Mouse (Mus musculus) spleen, adult 2 months (tissue): ENCODE results near the gene Smyd3. TPM values are rescaled to one million over a fixed set of nuclear protein-coding genes. Genes with fewer than 3 reads are reported as not detected.

Experiments
- DNase-seq, 2 experiments: peaks; one replicate each; pipeline versions ENCODE4 v3.0.0 to v3.0.0-alpha.2; 2012 to 2021; ENCODE audit warnings: low spot score in 2 of 2, low read depth in 1 of 2
- H3K27ac ChIP-seq: fragments of 200-500 bp; 2 replicates; pipeline ENCODE4 v1.5.1; 2012; ENCODE audit warnings: low read length, inconsistent platforms; ENCODE audit not compliant: insufficient read depth
- H3K27me3 ChIP-seq: fragments of 200-500 bp; 2 replicates; pipeline ENCODE4 v1.6.1; 2012; ENCODE audit warnings: mild to moderate bottlenecking, moderate library complexity, low read length, inconsistent platforms; ENCODE audit not compliant: control insufficient read depth, insufficient read depth
- H3K36me3 ChIP-seq: fragments of 200-500 bp; 2 replicates; pipeline ENCODE4 v1.6.1; 2012; ENCODE audit warnings: mild to moderate bottlenecking, low read length, inconsistent platforms; ENCODE audit not compliant: control insufficient read depth, insufficient read depth
- H3K4me1 ChIP-seq: fragments of 200-500 bp; 2 replicates; pipeline ENCODE4 v1.6.1; 2011; ENCODE audit warnings: inconsistent platforms; ENCODE audit not compliant: control insufficient read depth, insufficient read depth, insufficient read length
- H3K4me3 ChIP-seq: fragments of 200-500 bp; 2 replicates; pipeline ENCODE4 v1.5.1; 2011; ENCODE audit warnings: mild to moderate bottlenecking, inconsistent platforms; ENCODE audit not compliant: insufficient read depth, insufficient read length; ENCODE audit errors: extremely low read depth
- CTCF ChIP-seq: fragments of 200-500 bp; IDR thresholded peaks from 2 replicates; pipeline ENCODE4 v1.5.1; 2011; ENCODE audit warnings: mild to moderate bottlenecking, inconsistent platforms; ENCODE audit not compliant: insufficient read depth, insufficient read length, insufficient replicate concordance; ENCODE audit errors: extremely low read depth
- POLR2A ChIP-seq: fragments of 200-500 bp; IDR thresholded peaks from 2 replicates; pipeline ENCODE4 v1.6.1; 2011; ENCODE audit warnings: low read depth, low read length, inconsistent platforms
- WGBS: fragments of 180-500 bp; shearing (Covaris S2); methylation state at CpG from one replicate; pipeline ENCODE4 v1.1.7; 2018; 5-methylcytosine and 5-hydroxymethylcytosine counted together
- polyA plus RNA-seq: library from polyadenylated mRNA; depleted of rRNA; stranded (reverse); fragments of >200 nt; gene quantifications from 2 replicates; pipeline ENCODE4 v1.2.3, GENCODE M21; 2012

Smyd3 gene
- polyA plus RNA-seq, 1 experiment: 3.6 TPM

- Histone ChIP-seq H3K27ac (no peak overlapping the region), H3K36me3 (no peaks in the 10 kb centered on the region), H3K4me3 (no peak overlapping the region), H3K4me1 (no peaks in the 10 kb centered on the region), H3K27me3 (no peaks in the 10 kb centered on the region)
- no peak for DNase-seq
- WGBS: 31% methylated on average over 5 of the region's 5 CpGs
- no peak for TF ChIP-seq CTCF
- TF ChIP-seq POLR2A: no peak
Observed at GRCm38 (mm10) chr1:179218061-179218460, 299.8 kb downstream of the Smyd3 start.

- H3K36me3 ChIP-seq: no peaks in the 10 kb centered on the region
- no peaks in the 10 kb centered on the region for H3K4me1 ChIP-seq
- no peak overlapping the region for H3K27ac ChIP-seq
- no peaks in the 10 kb centered on the region for H3K27me3 ChIP-seq
- no peak for TF ChIP-seq CTCF
- H3K4me3 ChIP-seq: no peak overlapping the region
- no peak for DNase-seq
- 85% methylated on average over 4 of the region's 4 CpGs for WGBS
Observed at GRCm38 (mm10) chr1:179217036-179217435, 300.8 kb downstream of the Smyd3 start.

DNA sequence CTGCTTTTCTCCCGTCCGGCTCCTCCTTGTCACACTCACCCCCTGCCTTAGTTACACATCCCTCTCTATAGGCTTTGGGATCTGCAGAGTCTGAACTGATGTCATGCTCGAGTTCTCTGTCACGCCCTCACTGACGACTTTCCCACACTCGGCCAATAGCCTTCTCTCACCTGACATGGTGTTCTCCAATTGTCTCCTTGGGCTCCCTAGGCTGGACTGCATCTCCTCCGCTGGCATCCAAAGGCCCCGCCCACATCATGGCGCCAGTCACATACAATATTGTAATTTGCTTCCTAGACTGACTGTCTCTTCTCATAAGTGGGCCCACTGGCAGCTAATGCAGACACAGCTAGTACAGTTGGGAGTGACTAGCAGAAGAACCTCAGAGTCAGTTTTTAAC is 304.5 kb downstream of the Smyd3 start:
- H3K27ac ChIP-seq: no peak overlapping the region
- TF ChIP-seq CTCF (no peak), POLR2A (no peak)
- H3K4me3 ChIP-seq: no peak overlapping the region
- H3K27me3 ChIP-seq: no peaks in the 10 kb centered on the region
- H3K36me3 ChIP-seq: no peaks in the 10 kb centered on the region
- H3K4me1 ChIP-seq: no peaks in the 10 kb centered on the region
- DNase-seq: no peak
- WGBS: 92% methylated on average over 9 of the region's 9 CpGs

GRCm38 (mm10) chr1:179212295-179212694 is 305.5 kb downstream of the Smyd3 start:
- H3K27me3 ChIP-seq: no peaks in the 10 kb centered on the region
- H3K27ac ChIP-seq: no peak overlapping the region
- TF ChIP-seq POLR2A (no peak), CTCF (no peak)
- H3K36me3 ChIP-seq: no peaks in the 10 kb centered on the region
- no peak for DNase-seq
- no peaks in the 10 kb centered on the region for H3K4me1 ChIP-seq
- WGBS: 69% methylated on average over 7 of the region's 7 CpGs
- H3K4me3 ChIP-seq: no peak overlapping the region; the same call in 1 of the 2 replicates

GRCm38 (mm10) chr1:179211313-179211712 is 306.5 kb downstream of the Smyd3 start:
- Histone ChIP-seq H3K4me3 (no peak overlapping the region), H3K27ac (no peak overlapping the region), H3K27me3 (no peaks in the 10 kb centered on the region), H3K4me1 (no peaks in the 10 kb centered on the region), H3K36me3 (no peaks in the 10 kb centered on the region)
- TF ChIP-seq POLR2A (no peak), CTCF (no peak)
- DNase-seq: no peak
- 66% methylated on average over 4 of the region's 4 CpGs for WGBS

GRCm38 (mm10) chr1:179207846-179208595 is 309.8 kb downstream of the Smyd3 start:
- H3K4me1 ChIP-seq: no peaks in the 10 kb centered on the region
- no peaks in the 10 kb centered on the region for H3K36me3 ChIP-seq
- DNase-seq: no peak
- WGBS: 92% methylated on average over 12 of the region's 12 CpGs
- no peaks in the 10 kb centered on the region for H3K27me3 ChIP-seq
- TF ChIP-seq POLR2A: no peak
- TF ChIP-seq CTCF: no peak
- H3K4me3 ChIP-seq: no peak overlapping the region
- no peak overlapping the region for H3K27ac ChIP-seq

DNA sequence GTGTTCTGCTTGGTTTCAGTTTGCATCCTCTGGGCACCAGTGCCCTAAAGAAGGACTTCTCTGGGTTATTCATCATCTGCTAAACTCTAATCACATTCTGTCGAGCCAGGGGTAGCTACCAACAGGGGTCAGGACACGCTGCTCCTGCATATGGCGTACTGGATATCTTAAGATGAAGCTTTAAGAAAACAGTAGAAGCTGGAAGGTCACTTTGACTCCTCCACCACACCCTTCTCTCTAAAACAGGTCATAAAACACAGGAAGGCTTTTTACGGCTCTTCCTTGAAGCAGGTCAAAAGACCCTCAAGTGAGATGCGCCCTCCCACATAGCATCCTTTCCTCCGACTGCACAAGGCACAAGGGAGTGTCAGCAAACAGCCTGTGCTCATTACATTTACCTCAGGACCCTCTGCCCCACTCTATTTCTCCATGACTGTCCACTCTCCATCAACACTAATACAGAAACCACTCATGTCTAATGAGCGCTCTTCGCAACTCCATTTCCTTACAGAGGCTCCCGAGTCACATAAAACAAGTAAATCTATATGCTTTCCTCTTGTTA is 310.6 kb downstream of the Smyd3 start:
- Histone ChIP-seq H3K4me1 (no peaks in the 10 kb centered on the region), H3K27ac (no peak overlapping the region), H3K36me3 (no peaks in the 10 kb centered on the region), H3K4me3 (no peak overlapping the region), H3K27me3 (no peaks in the 10 kb centered on the region)
- TF ChIP-seq CTCF: no peak
- 86% methylated on average over 9 of the region's 9 CpGs for WGBS
- DNase-seq: no peak
